Mouse (Mus musculus): ENCODE measurements around the gene Rbfox3. TPM values are rescaled to one million over a fixed set of nuclear protein-coding genes. Genes with fewer than 3 reads are reported as not detected.

The Rbfox3 gene
- total and polyA plus RNA-seq, 3 experiments: not detected

- in situ Hi-C loops (cut with MboI; ENCODE audit: low pct_ligation_motif_present, low pct_unique_long_range_greater_than_20kb, low sequenced_read_pairs) (no loop called here), dilution Hi-C loops (cut with MboI; ENCODE audit: extremely low pct_ligation_motif_present, extremely low pct_unique_long_range_greater_than_20kb, low sequenced_read_pairs) (no loop called here)
- Histone ChIP-seq H3K27ac (ENCODE audit: insufficient read depth, low read depth) (no peak overlapping the region), H3K4me3 (replicated peaks in 1 of 3; ENCODE audit: low read depth in 2 of 3, low read length in 2 of 3, poor library complexity in 1 of 3) (no peak overlapping the region), H3K79me2 (replicated peaks; ENCODE audit: control insufficient read depth, extremely low read depth, insufficient read depth, poor library complexity, severe bottlenecking) (no peaks in the 10 kb centered on the region), H3K36me3 (replicated peaks in 1 of 2; ENCODE audit: control insufficient read depth in 1 of 2, insufficient read depth in 1 of 2, low read length in 1 of 2) (no peaks in the 10 kb centered on the region), H3K4me2 (ENCODE audit: insufficient read depth, low read depth, poor library complexity, severe bottlenecking) (no peak overlapping the region), H3K9me3 (replicated peaks; ENCODE audit: low read length) (no peaks in the 10 kb centered on the region), H3K9ac (ENCODE audit: insufficient read depth, low read depth) (no peak overlapping the region), H3K4me1 (ENCODE audit: control insufficient read depth in 1 of 2, insufficient read depth in 2 of 2) (no peaks in the 10 kb centered on the region; a peak in 1 of 4 replicates), H3K27me3 (replicated peaks) (peaks cover 97% of the 10 kb centered on the region)
- TF ChIP-seq ZKSCAN1 (IDR thresholded peaks at IDR 0.05; ENCODE audit: borderline replicate concordance, low read depth, low read length) (no peak), PAX5 (IDR thresholded peaks at IDR 0.05; ENCODE audit: low read length) (no peak), RAD21 (IDR thresholded peaks at IDR 0.05; ENCODE audit: low read depth, low read length) (no peak), IRF4 (IDR thresholded peaks at IDR 0.05; ENCODE audit: low read depth, low read length) (no peak), JUN (IDR thresholded peaks at IDR 0.05; ENCODE audit: insufficient read depth, low read depth, low read length) (no peak), NELFE (IDR thresholded peaks at IDR 0.05; ENCODE audit: low read depth, low read length) (no peak), E2F4 (IDR thresholded peaks at IDR 0.05; ENCODE audit: insufficient replicate concordance, low read depth, low read length) (no peak), USF2 (conservative IDR thresholded peaks at IDR 0.05; ENCODE audit: low read depth, low read length) (no peak), RCOR1 (conservative IDR thresholded peaks at IDR 0.05; ENCODE audit: low read depth, low read length) (no peak), USF1 (IDR thresholded peaks at IDR 0.05; ENCODE audit: low read depth, low read length) (no peak), MXI1 (IDR thresholded peaks at IDR 0.05; ENCODE audit: low read depth, low read length) (no peak), MEF2A (IDR thresholded peaks at IDR 0.05; ENCODE audit: borderline replicate concordance, low read depth, low read length) (no peak), TCF12 (IDR thresholded peaks at IDR 0.05; ENCODE audit: low read depth, low read length) (no peak), ZNF384 (IDR thresholded peaks at IDR 0.05; ENCODE audit: low read depth, low read length) (no peak), HCFC1 (IDR thresholded peaks at IDR 0.05; ENCODE audit: low read depth, low read length) (no peak), MAZ (IDR thresholded peaks at IDR 0.05; ENCODE audit: low read depth, low read length) (no peak), CHD2 (IDR thresholded peaks at IDR 0.05; ENCODE audit: low read length) (no peak)
- no peak for DNase-seq (ENCODE audit: extremely low read depth)
Measured at GRCm38 (mm10) chr11:118525059-118525458, 386.3 kb downstream of the Rbfox3 start.

GRCm38 (mm10) chr11:118523496-118524145, 387.8 kb downstream of the Rbfox3 start:
- dilution Hi-C loops (cut with MboI; ENCODE audit: extremely low pct_ligation_motif_present, extremely low pct_unique_long_range_greater_than_20kb, low sequenced_read_pairs): no loop called here
- H3K36me3 ChIP-seq (replicated peaks in 1 of 2; ENCODE audit: control insufficient read depth in 1 of 2, insufficient read depth in 1 of 2, low read length in 1 of 2): no peaks in the 10 kb centered on the region
- H3K27me3 ChIP-seq (replicated peaks): peaks cover 97% of the 10 kb centered on the region
- in situ Hi-C loops (cut with MboI; ENCODE audit: low pct_ligation_motif_present, low pct_unique_long_range_greater_than_20kb, low sequenced_read_pairs): no loop called here
- no peaks in the 10 kb centered on the region for H3K9me3 ChIP-seq (replicated peaks; ENCODE audit: low read length)
- H3K4me2 ChIP-seq (ENCODE audit: insufficient read depth, low read depth, poor library complexity, severe bottlenecking): no peak overlapping the region
- no peak overlapping the region for H3K27ac ChIP-seq (ENCODE audit: insufficient read depth, low read depth)
- H3K79me2 ChIP-seq (replicated peaks; ENCODE audit: control insufficient read depth, extremely low read depth, insufficient read depth, poor library complexity, severe bottlenecking): no peaks in the 10 kb centered on the region
- DNase-seq (ENCODE audit: extremely low read depth): no peak
- TF ChIP-seq MXI1 (IDR thresholded peaks at IDR 0.05; ENCODE audit: low read depth, low read length): no peak
- H3K4me1 ChIP-seq (ENCODE audit: control insufficient read depth in 1 of 2, insufficient read depth in 2 of 2): no peaks in the 10 kb centered on the region; a peak in 1 of 4 replicates
- no peak overlapping the region for H3K9ac ChIP-seq (ENCODE audit: insufficient read depth, low read depth)
- H3K4me3 ChIP-seq (replicated peaks in 1 of 3; ENCODE audit: low read depth in 2 of 3, low read length in 2 of 3, poor library complexity in 1 of 3): no peak overlapping the region

Measured in CH12.LX (cell line).